Mouse (Mus musculus) hindbrain, embryonic 16.5 days (tissue): ENCODE measurements at regions not wholly inside any gene's neighbourhood (a gene's known extent, or its start where the extent isn't known, plus 50 kb on each side); places are given as distances from the start of the nearest gene placed in this dataset.

Source experiments
- ATAC-seq: fragments of 200-750 bp; cut with Nextera tagmentation; 2 replicates; pipeline ENCODE4 v1.8.0; 2017; ENCODE audit warnings: moderate TSS enrichment, moderate library complexity
- H3K27ac ChIP-seq: fragments of 300-500 bp; sonication (generic); 2 replicates; pipeline ENCODE4 v1.5.1; 2014; ENCODE audit warnings: low read depth, mild to moderate bottlenecking, control low read depth, low read length, moderate library complexity
- H3K27me3 ChIP-seq: fragments of 300-500 bp; sonication (generic); replicated peaks from 2 replicates; pipeline ENCODE4 v1.6.1; 2014; ENCODE audit warnings: low read length; ENCODE audit not compliant: control insufficient read depth, insufficient read depth
- H3K36me3 ChIP-seq: fragments of 300-500 bp; sonication (generic); 2 replicates; pipeline ENCODE4 v1.6.1; 2014; ENCODE audit warnings: mild to moderate bottlenecking, low read length, moderate library complexity, mixed read lengths; ENCODE audit not compliant: control insufficient read depth, insufficient read depth
- H3K4me1 ChIP-seq: fragments of 300-500 bp; sonication (generic); 2 replicates; pipeline ENCODE4 v1.6.1; 2014; ENCODE audit warnings: low read depth, low read length; ENCODE audit not compliant: control insufficient read depth, insufficient read depth
- H3K4me2 ChIP-seq: fragments of 300-500 bp; sonication (generic); 2 replicates; pipeline ENCODE4 v1.6.1; 2014; ENCODE audit warnings: mild to moderate bottlenecking, low read length, control low read depth, moderate library complexity
- H3K4me3 ChIP-seq: fragments of 300-500 bp; sonication (generic); 2 replicates; pipeline ENCODE4 v1.5.1; 2014; ENCODE audit warnings: mild to moderate bottlenecking, low read length, control low read depth, moderate library complexity
- H3K9ac ChIP-seq: fragments of 300-500 bp; sonication (generic); 2 replicates; pipeline ENCODE4 v1.6.1; 2014; ENCODE audit warnings: low read depth, mild to moderate bottlenecking, control low read depth, low read length, moderate library complexity
- H3K9me3 ChIP-seq: fragments of 300-500 bp; sonication (generic); 2 replicates; pipeline ENCODE4 v1.6.1; 2014; ENCODE audit warnings: mild to moderate bottlenecking, low read length, moderate library complexity; ENCODE audit not compliant: control insufficient read depth
- WGBS: fragments of 180-500 bp; shearing (Covaris S2); extraction: QIAGEN DNeasy Blood & Tissue Kit; methylation state at CpG from one replicate; pipeline ENCODE4 v1.1.7; 2014; 5-methylcytosine and 5-hydroxymethylcytosine counted together

- Histone ChIP-seq H3K4me3 (no peak overlapping the region), H3K27me3 (no peaks in the 10 kb centered on the region), H3K27ac (no peak overlapping the region), H3K9me3 (no peaks in the 10 kb centered on the region), H3K4me1 (no peaks in the 10 kb centered on the region), H3K9ac (no peak overlapping the region), H3K4me2 (no peak overlapping the region), H3K36me3 (no peaks in the 10 kb centered on the region)
- WGBS, result 87% methylated on average over 5 of the region's 5 CpGs
- ATAC-seq, result no peak
These were observed 742.9 kb downstream of the Hace1 start for GRCm38 (mm10) chr10:46320328-46321038.

GRCm38 (mm10) chr10:46321040-46321439 lies 743.4 kb downstream of the Hace1 start:
- Histone ChIP-seq H3K27ac (no peak overlapping the region), H3K9me3 (no peaks in the 10 kb centered on the region), H3K36me3 (no peaks in the 10 kb centered on the region), H3K4me2 (no peak overlapping the region), H3K4me1 (no peaks in the 10 kb centered on the region), H3K9ac (no peak overlapping the region), H3K27me3 (no peaks in the 10 kb centered on the region), H3K4me3 (no peak overlapping the region)
- ATAC-seq, result no peak
- WGBS, result 94% methylated on average over 3 of the region's 3 CpGs

GRCm38 (mm10) chr10:46329052-46329451 lies 751.4 kb downstream of the Hace1 start:
- no peak for ATAC-seq
- no peaks in the 10 kb centered on the region for H3K27me3 ChIP-seq
- no peak overlapping the region for H3K9ac ChIP-seq

GRCm38 (mm10) chr10:46331599-46332283 lies 754.1 kb downstream of the Hace1 start:
- no peak overlapping the region for H3K27ac ChIP-seq
- H3K4me1 ChIP-seq, result no peaks in the 10 kb centered on the region
- ATAC-seq, result no peak
- no peaks in the 10 kb centered on the region for H3K9me3 ChIP-seq
- H3K4me2 ChIP-seq, result no peak overlapping the region
- no peaks in the 10 kb centered on the region for H3K36me3 ChIP-seq
- H3K27me3 ChIP-seq, result no peaks in the 10 kb centered on the region
- H3K9ac ChIP-seq, result no peak overlapping the region
- no peak overlapping the region for H3K4me3 ChIP-seq

More at GRCm38 (mm10) chr10:46329052-46329451, 751.4 kb downstream of the Hace1 start:
- Histone ChIP-seq H3K27ac (no peak overlapping the region), H3K4me1 (no peaks in the 10 kb centered on the region), H3K4me3 (no peak overlapping the region), H3K4me2 (no peak overlapping the region), H3K36me3 (no peaks in the 10 kb centered on the region), H3K9me3 (no peaks in the 10 kb centered on the region)
- WGBS, result 83% methylated on average over 1 of the region's 1 CpGs

- H3K4me3 ChIP-seq, result no peak overlapping the region
- ATAC-seq, result no peak
- H3K4me2 ChIP-seq, result no peak overlapping the region
- no peaks in the 10 kb centered on the region for H3K9me3 ChIP-seq
- no peaks in the 10 kb centered on the region for H3K4me1 ChIP-seq
- no peaks in the 10 kb centered on the region for H3K36me3 ChIP-seq
- H3K27ac ChIP-seq, result no peak overlapping the region
- H3K27me3 ChIP-seq, result no peaks in the 10 kb centered on the region
- H3K9ac ChIP-seq, result no peak overlapping the region
These were observed 755.6 kb downstream of the Hace1 start for GRCm38 (mm10) chr10:46333231-46333630.

- Histone ChIP-seq H3K36me3 (no peaks in the 10 kb centered on the region), H3K9ac (no peak overlapping the region), H3K27me3 (no peaks in the 10 kb centered on the region), H3K27ac (no peak overlapping the region), H3K4me2 (no peak overlapping the region), H3K9me3 (no peaks in the 10 kb centered on the region), H3K4me3 (no peak overlapping the region), H3K4me1 (0 out of 2 replicates have a peak, but pooled peaks cover 2% of the 10 kb centered on the region)
- WGBS, result 57% methylated on average over 4 of the region's 4 CpGs
- no peak for ATAC-seq
These were observed 767.7 kb downstream of the Hace1 start for GRCm38 (mm10) chr10:46345315-46345714.

GRCm38 (mm10) chr10:46349613-46350012 lies 772.0 kb downstream of the Hace1 start:
- Histone ChIP-seq H3K27me3 (no peaks in the 10 kb centered on the region), H3K27ac (no peak overlapping the region), H3K9me3 (no peaks in the 10 kb centered on the region), H3K4me2 (no peak overlapping the region), H3K4me1 (0 out of 2 replicates have a peak, but pooled peaks cover 3% of the 10 kb centered on the region), H3K4me3 (no peak overlapping the region), H3K36me3 (no peaks in the 10 kb centered on the region), H3K9ac (no peak overlapping the region)
- WGBS, result 25% methylated on average over 4 of the region's 4 CpGs
- no peak for ATAC-seq

- no peak overlapping the region for H3K4me3 ChIP-seq
- ATAC-seq, result peak; percentile 83
- no peaks in the 10 kb centered on the region for H3K36me3 ChIP-seq
- H3K9ac ChIP-seq, result no peak overlapping the region
- no peak overlapping the region for H3K4me2 ChIP-seq
- 0 out of 2 replicates have a peak, but pooled peaks cover 3% of the 10 kb centered on the region for H3K4me1 ChIP-seq
- H3K27ac ChIP-seq, result no peak overlapping the region
- WGBS, result 7% methylated on average over 2 of the region's 2 CpGs
- H3K9me3 ChIP-seq, result no peaks in the 10 kb centered on the region
- H3K27me3 ChIP-seq, result no peaks in the 10 kb centered on the region
These were observed 772.6 kb downstream of the Hace1 start for GRCm38 (mm10) chr10:46350196-46350595.

GRCm38 (mm10) chr10:46356775-46357174 lies 779.1 kb downstream of the Hace1 start:
- Histone ChIP-seq H3K4me3 (no peak overlapping the region), H3K4me2 (no peak overlapping the region), H3K9ac (no peak overlapping the region), H3K27ac (no peak overlapping the region), H3K4me1 (no peaks in the 10 kb centered on the region), H3K9me3 (no peaks in the 10 kb centered on the region), H3K36me3 (no peaks in the 10 kb centered on the region), H3K27me3 (no peaks in the 10 kb centered on the region)
- no peak for ATAC-seq
- WGBS, result 84% methylated on average over 1 of the region's 1 CpGs
